Mouse (Mus musculus): ENCODE data around the gene Doc2a.
A peak's percentile ranks its signal among the peaks of the same experiment; 100 is the strongest.

The Doc2a gene

GRCm38 (mm10) chr7:126847116-126847420 lies at the start of gene Doc2a:
Doc2a (plus strand) TSS chr7:126847416.
- no peak for DNase-seq

- peak; percentile 68 to 72 for DNase-seq
Observed at GRCm38 (mm10) chr7:126798127-126799049, 48.8 kb upstream of the Doc2a start.

GRCm38 (mm10) chr7:126799050-126799467 lies 48.2 kb upstream of the Doc2a start:
- DNase-seq = peak; percentile 98 to 99

- DNase-seq = no peak
Observed at GRCm38 (mm10) chr7:126799468-126800268, 47.5 kb upstream of the Doc2a start.

- DNase-seq = no peak
Observed at GRCm38 (mm10) chr7:126800269-126801056, 46.8 kb upstream of the Doc2a start.

- no peak for DNase-seq
Observed at GRCm38 (mm10) chr7:126801057-126801422, 46.2 kb upstream of the Doc2a start.

GRCm38 (mm10) chr7:126802134-126802889 lies 44.9 kb upstream of the Doc2a start:
- DNase-seq = no peak

- DNase-seq = no peak
Observed at GRCm38 (mm10) chr7:126803181-126803580, 44.0 kb upstream of the Doc2a start.

GRCm38 (mm10) chr7:126803751-126804150 lies 43.5 kb upstream of the Doc2a start:
- no peak for DNase-seq

- DNase-seq = peak; percentile 71 to 84
Observed at GRCm38 (mm10) chr7:126806956-126807355, 40.3 kb upstream of the Doc2a start.

GRCm38 (mm10) chr7:126807405-126807804 lies 39.8 kb upstream of the Doc2a start:
- DNase-seq = no peak

GRCm38 (mm10) chr7:126808703-126809455 lies 38.3 kb upstream of the Doc2a start:
- DNase-seq = peak; percentile 92 to 96

- DNase-seq = no peak
Observed at GRCm38 (mm10) chr7:126809723-126810369, 37.4 kb upstream of the Doc2a start.

- DNase-seq = no peak
Observed at GRCm38 (mm10) chr7:126815726-126816222, 31.4 kb upstream of the Doc2a start.

- peak in 1 of 2 experiments; percentile 32 for DNase-seq
Observed at GRCm38 (mm10) chr7:126816494-126816893, 30.7 kb upstream of the Doc2a start.

GRCm38 (mm10) chr7:126817595-126817994 lies 29.6 kb upstream of the Doc2a start:
- peak in 1 of 2 experiments; percentile 5 for DNase-seq

- no peak for DNase-seq
Observed at GRCm38 (mm10) chr7:126818818-126819217, 28.4 kb upstream of the Doc2a start.

GRCm38 (mm10) chr7:126821835-126822511 lies 25.2 kb upstream of the Doc2a start:
- peak; percentile 83 to 89 for DNase-seq

GRCm38 (mm10) chr7:126822741-126823140 lies 24.5 kb upstream of the Doc2a start:
- DNase-seq = peak in 1 of 2 experiments; percentile 56

- peak in 1 of 2 experiments; percentile 40 for DNase-seq
Observed at GRCm38 (mm10) chr7:126823202-126823711, 24.0 kb upstream of the Doc2a start.

Data from kidney, postnatal 25 days (tissue).